ENCODE assay signal across 9 mouse cellular contexts in genomic region chr7:60004606-60005330, GRCm38 (mm10). TPM values are rescaled to one million over a fixed set of nuclear protein-coding genes. Genes with fewer than 3 reads are reported as not detected.
DNase-seq lines count a peak whose midpoint lies in the region; ATAC-seq and TF ChIP-seq lines count a peak whose summit lies in the region.
"Had no signal": no experiment of that assay in that cellular context is flagged by ENCODE, and none has a peak within 500 bp of the region (broad histone marks: within the 10 kb centered on the region; RNA-seq: fewer than 3 reads in every experiment).

Gene Snurf, minus strand, starts transcription at chr7:60005049.
Gene Gm38393, minus strand, starts transcription at chr7:60005064.

- DNase-seq in Muller cell, postnatal 12 days (ENCODE audit: inconsistent ontology term): peak; percentile 31
- peak; percentile 89 for DNase-seq in cerebellum, adult 11 months
- DNase-seq in heart, postnatal 14 days: peak; percentile 58 to 73
- peak; percentile 77 to 84 for DNase-seq in layer of hippocampus, adult 2 months (ENCODE audit: low spot score in 2 of 2)
- DNase-seq in liver, postnatal 0 days: peak; percentile 16
- peak; percentile 38 for DNase-seq in ovary, postnatal 14 days (ENCODE audit: low spot score)
- peak; percentile 49 to 60 for DNase-seq in urinary bladder, postnatal 4 days (ENCODE audit: low spot score in 2 of 2)

- H3K4me3 ChIP-seq in forebrain, embryonic 16.5 days (replicated peaks; ENCODE audit: low read length): peak within 1 kb of the TSS; percentile 48
- H3K4me3 ChIP-seq in layer of hippocampus, adult 2 months: peak within 1 kb of the TSS; percentile 71
- H3K4me3 ChIP-seq in liver, postnatal 0 days (ENCODE audit: low read depth, low read length): peak within 1 kb of the TSS; percentile 53

- H3K4me1 ChIP-seq in forebrain, embryonic 16.5 days (replicated peaks; ENCODE audit: control insufficient read depth, insufficient read depth, low read length): no peaks in the 10 kb centered on the region
- no peaks in the 10 kb centered on the region for H3K4me1 ChIP-seq in liver, postnatal 0 days (ENCODE audit: insufficient read depth)

- H3K4me2 ChIP-seq in forebrain, embryonic 16.5 days (ENCODE audit: low read length): peak within 1 kb of the TSS; percentile 41
- peak within 1 kb of the TSS; percentile 68 for H3K4me2 ChIP-seq in liver, postnatal 0 days (ENCODE audit: low read depth, low read length)

- intact Hi-C loops in heart, postnatal 14 days (cut with DNase I): no loop called here

- TF ChIP-seq EP300 in liver, postnatal 0 days (IDR thresholded peaks at IDR 0.05; ENCODE audit: low read depth): no peak

- H3K27me3 ChIP-seq in forebrain, embryonic 16.5 days (replicated peaks; ENCODE audit: control insufficient read depth, insufficient read depth, low read length): no peaks in the 10 kb centered on the region
- H3K27me3 ChIP-seq in liver, postnatal 0 days (ENCODE audit: insufficient read depth, low read length): no peaks in the 10 kb centered on the region

- no peaks in the 10 kb centered on the region for H3K9me3 ChIP-seq in forebrain, embryonic 16.5 days (ENCODE audit: control insufficient read depth, low read length)
- H3K9me3 ChIP-seq in liver, postnatal 0 days (ENCODE audit: low read length): no peaks in the 10 kb centered on the region

- peak; percentile 71 for ATAC-seq in forebrain, embryonic 16.5 days
- no peak; the same call in 1 of the 2 replicates for ATAC-seq in liver, postnatal 0 days

- peak within 1 kb of the TSS; percentile 76 for H3K27ac ChIP-seq in forebrain, embryonic 16.5 days (ENCODE audit: low read length)
- H3K27ac ChIP-seq in layer of hippocampus, adult 2 months: peak within 1 kb of the TSS; percentile 94
- no peak within 1 kb of the TSS for H3K27ac ChIP-seq in liver, postnatal 0 days (ENCODE audit: low read depth)

- WGBS in forebrain, embryonic 16.5 days: 33% methylated on average over 30 of the region's 30 CpGs
- WGBS in liver, postnatal 0 days (ENCODE audit: insufficient replicate concordance): 47% methylated on average over 30 of the region's 30 CpGs

- TF ChIP-seq CTCF in layer of hippocampus, adult 2 months (conservative IDR thresholded peaks at IDR 0.05): no peak
- TF ChIP-seq CTCF in liver, postnatal 0 days (IDR thresholded peaks at IDR 0.05; ENCODE audit: low read depth): no peak

- H3K9ac ChIP-seq in forebrain, embryonic 16.5 days (replicated peaks; ENCODE audit: low read depth, low read length): peak within 1 kb of the TSS; percentile 62
- no peak within 1 kb of the TSS; the same call in 1 of the 2 replicates for H3K9ac ChIP-seq in liver, postnatal 0 days (replicated peaks)

- no peaks in the 10 kb centered on the region for H3K36me3 ChIP-seq in forebrain, embryonic 16.5 days (ENCODE audit: control insufficient read depth, insufficient read depth)
- no peaks in the 10 kb centered on the region for H3K36me3 ChIP-seq in liver, postnatal 0 days (replicated peaks; ENCODE audit: insufficient read depth, low read length)

RNA-seq across cellular contexts. Expression of gene Snurf, which starts in this region (rescaled TPM):
- polyA plus RNA-seq in forebrain, embryonic 16.5 days (2015; fragmentation: Nextera tagmentation; extraction: Ambion mirVana): 368 and 455 TPM in 2 replicates
- 100 to 1,000 TPM; 355 to 375 TPM for total RNA-seq in heart, postnatal 14 days (2021)
- total RNA-seq in layer of hippocampus, adult 2 months (2021): 1,000 to 10,000 TPM; 2,056 to 2,386 TPM
- polyA plus RNA-seq in liver, postnatal 0 days (2015; fragmentation: Nextera tagmentation; extraction: Ambion mirVana): 3.7 and 7.0 TPM in 2 replicates
- total RNA-seq: common myeloid progenitor, adult 5-6 weeks had no signal

RNA-seq across cellular contexts. Expression of gene Gm38393, which starts in this region (rescaled TPM):
- 2.3 and 2.5 TPM in 2 replicates for polyA plus RNA-seq in forebrain, embryonic 16.5 days (2015; fragmentation: Nextera tagmentation; extraction: Ambion mirVana)
- total RNA-seq in heart, postnatal 14 days (2021): 10 to 100 TPM in 1 of 2 experiments, 1 to 10 TPM in 1; 6.9 to 10.6 TPM
- total RNA-seq in layer of hippocampus, adult 2 months (2021): 10 to 100 TPM; 63.9 to 71.2 TPM
- 0.02 and 0.04 TPM in 2 replicates for polyA plus RNA-seq in liver, postnatal 0 days (2015; fragmentation: Nextera tagmentation; extraction: Ambion mirVana)
- total RNA-seq: common myeloid progenitor, adult 5-6 weeks had no signal

Comparison
In these comparisons a context has a peak if more than half of its experiments do, and no peak if none do; other contexts are left out.
1. RNA of gene Snurf (total RNA-seq): 2,056 to 2,386 TPM in layer of hippocampus, adult 2 months; 355 to 375 TPM in heart, postnatal 14 days; every median in the first group is over 4 times any median in the second.
2. RNA of gene Gm38393 (total RNA-seq): 63.9 to 71.2 TPM in layer of hippocampus, adult 2 months; 6.9 to 10.6 TPM in heart, postnatal 14 days; every median in the first group is over 4 times any median in the second.
3. RNA of gene Snurf (polyA plus RNA-seq): 368 to 455 TPM in forebrain, embryonic 16.5 days; 3.7 to 7.0 TPM in liver, postnatal 0 days; every median in the first group is over 10 times any median in the second.
4. DNase-seq: peak in every context shown above with its lines; median percentile 89 in cerebellum, adult 11 months; 80 in layer of hippocampus, adult 2 months; 66 in heart, postnatal 14 days; 54 in urinary bladder, postnatal 4 days; 38 in ovary, postnatal 14 days; 31 in Muller cell, postnatal 12 days; 16 in liver, postnatal 0 days.
5. Peak in every context shown above with its lines, with median percentiles within 50 percentile points of each other: H3K4me3 ChIP-seq.